Mouse (Mus musculus) G1E-ER4 (cell line): ENCODE data around the gene Zfp334. TPM values are rescaled to one million over a fixed set of nuclear protein-coding genes. Genes with fewer than 3 reads are reported as not detected.

ENCODE experiments used
- GATA1 ChIP-seq: IDR thresholded peaks from one replicate; pipeline ENCODE4 v1.8.0; 2012; ENCODE audit warnings: low read length, inconsistent platforms
- polyA plus RNA-seq: library from polyadenylated mRNA; stranded (reverse); fragments of >175 nt; gene quantifications from 2 replicates; pipeline ENCODE4 v1.2.3, GENCODE M21; 2012

Zfp334 gene
- polyA plus RNA-seq, result not detected in 2 replicates

- no peak for TF ChIP-seq GATA1
Observed at GRCm38 (mm10) chr2:165387844-165388495, at the start of gene Zfp334. Zfp334 (minus strand) TSS chr2:165388259.

DNA sequence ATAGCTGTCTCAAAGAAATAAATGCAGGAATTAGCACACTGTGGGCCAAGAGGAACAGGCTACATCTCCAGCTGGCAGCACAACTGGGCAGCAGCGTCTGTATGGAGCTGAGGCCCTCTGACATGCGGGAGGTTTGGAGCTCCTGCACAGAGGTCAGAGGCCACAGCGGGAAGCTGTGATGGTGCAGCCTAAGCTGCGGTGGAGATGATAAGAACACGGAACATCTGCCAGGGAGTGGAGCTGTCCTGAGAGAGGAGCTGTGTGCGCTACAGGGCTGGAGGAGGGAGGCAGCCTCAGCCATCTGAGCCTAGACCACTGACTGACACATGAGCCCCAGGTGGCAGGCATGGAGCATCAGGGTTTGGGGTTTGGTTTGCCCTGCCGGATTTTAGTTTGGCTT, 40.6 kb upstream of the Zfp334 start:
- TF ChIP-seq GATA1, result no peak

- TF ChIP-seq GATA1, result no peak
Observed at GRCm38 (mm10) chr2:165420195-165420594, 32.1 kb upstream of the Zfp334 start.

DNA sequence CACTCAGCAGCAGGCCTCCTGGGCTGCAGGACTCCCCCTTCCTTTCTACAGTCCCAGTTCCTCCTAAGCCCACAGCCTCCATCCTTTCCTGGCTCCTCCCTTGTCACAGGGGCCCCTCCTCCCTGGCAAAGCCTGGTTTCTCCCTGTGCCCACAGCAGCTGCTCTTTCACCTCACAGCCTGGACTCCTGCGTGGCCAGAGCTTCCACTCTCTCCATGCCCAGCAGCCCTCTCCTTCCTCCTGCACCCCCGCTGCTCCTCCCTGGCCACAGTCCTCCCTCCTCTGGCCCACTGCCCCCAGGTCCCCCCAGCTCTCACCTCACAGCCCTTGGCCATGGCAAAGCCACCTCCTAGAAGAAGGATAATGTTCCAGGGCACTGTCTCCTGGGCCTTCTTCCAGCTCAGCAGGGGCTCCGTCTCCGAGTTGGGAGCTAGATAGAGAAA, 31.6 kb upstream of the Zfp334 start:
- no peak for TF ChIP-seq GATA1

DNA sequence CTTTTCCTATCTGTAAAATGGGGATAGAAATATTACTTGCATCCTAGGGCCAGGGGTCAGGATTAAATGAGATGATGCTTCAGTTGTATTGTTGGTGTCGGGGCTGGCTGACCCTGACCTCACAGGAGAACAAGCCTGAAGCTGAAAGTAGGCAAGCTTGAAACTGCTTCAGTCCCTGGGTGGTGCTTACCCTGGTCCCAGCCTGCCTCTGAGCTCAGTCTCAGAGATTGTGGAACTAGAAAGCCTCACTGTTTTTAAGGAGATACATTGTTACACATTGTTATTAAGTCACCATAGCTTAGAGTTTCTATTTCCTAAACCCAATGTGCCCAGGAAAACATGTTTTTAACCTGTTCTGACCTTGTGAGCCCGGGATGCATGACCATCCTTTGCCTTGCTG, 30.5 kb upstream of the Zfp334 start:
- no peak for TF ChIP-seq GATA1

DNA sequence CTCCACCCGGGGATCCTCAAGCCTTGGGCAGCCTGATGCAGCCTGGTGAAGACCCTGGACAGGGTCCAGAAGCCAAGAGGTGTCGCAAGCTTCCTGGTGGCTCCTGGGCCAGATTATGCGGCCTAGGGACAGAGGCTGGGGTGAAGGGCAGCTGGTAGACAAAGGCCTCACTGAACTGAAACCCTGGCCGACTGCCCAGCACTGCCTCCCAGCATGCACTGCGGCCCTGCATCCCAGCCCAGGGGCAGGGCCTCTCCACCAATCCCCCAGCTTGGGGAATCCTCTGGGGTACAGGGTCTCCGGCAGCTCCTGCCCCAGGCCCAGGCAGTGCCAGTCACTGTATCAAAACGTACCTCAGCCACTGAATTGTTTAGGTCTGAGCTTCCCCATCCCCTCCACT, 29.2 kb upstream of the Zfp334 start:
- no peak for TF ChIP-seq GATA1

- TF ChIP-seq GATA1, result no peak
Observed at GRCm38 (mm10) chr2:165415795-165416194, 27.7 kb upstream of the Zfp334 start.

DNA sequence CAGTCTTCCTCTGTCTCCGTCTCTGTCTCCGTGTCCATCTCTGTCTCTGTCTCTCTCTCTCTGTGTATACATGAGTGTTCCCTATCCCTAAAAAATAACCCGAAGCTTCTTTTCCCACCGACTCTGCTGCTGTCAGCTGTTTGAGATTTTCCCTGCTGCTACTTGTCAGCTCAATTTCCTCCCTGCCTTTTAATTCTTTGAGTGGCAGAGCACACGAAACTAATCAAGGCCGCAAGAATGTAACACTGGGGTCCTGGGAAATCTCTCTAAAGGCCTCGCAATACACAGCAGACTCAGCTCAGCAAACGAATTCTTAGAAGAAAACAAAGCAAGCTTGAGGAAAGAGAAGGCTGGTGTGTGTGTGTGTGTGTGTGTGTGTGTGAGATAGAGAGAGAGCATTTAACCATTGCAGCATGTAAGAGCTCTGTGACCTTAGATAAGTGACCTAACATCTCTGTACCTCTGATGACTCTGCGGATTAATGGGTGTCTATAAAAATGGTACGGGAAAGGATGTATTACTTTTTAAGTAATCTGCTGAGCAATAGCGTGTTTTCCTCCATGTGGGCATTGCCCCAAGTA, 27.2 kb upstream of the Zfp334 start:
- no peak for TF ChIP-seq GATA1

DNA sequence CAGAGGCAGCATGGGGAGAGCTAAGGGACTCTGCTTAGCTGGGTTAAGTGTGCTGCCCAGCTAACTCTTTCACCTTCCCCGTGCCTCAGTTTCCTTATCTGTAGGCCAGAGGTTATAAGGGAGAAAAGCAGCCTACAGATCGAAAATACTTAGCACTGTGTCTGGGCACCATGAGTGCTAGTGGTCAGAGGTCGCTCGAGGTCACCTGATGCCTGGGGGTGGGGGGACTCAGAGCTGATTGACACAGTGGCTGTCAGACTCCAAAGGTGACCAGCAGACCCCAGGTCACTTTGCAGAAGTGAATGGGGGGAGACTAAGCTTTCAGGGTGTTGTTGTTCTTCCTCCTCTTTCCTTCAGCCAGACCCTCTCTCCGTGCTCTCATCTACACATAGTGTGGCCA, 26.3 kb upstream of the Zfp334 start:
- TF ChIP-seq GATA1, result no peak

DNA sequence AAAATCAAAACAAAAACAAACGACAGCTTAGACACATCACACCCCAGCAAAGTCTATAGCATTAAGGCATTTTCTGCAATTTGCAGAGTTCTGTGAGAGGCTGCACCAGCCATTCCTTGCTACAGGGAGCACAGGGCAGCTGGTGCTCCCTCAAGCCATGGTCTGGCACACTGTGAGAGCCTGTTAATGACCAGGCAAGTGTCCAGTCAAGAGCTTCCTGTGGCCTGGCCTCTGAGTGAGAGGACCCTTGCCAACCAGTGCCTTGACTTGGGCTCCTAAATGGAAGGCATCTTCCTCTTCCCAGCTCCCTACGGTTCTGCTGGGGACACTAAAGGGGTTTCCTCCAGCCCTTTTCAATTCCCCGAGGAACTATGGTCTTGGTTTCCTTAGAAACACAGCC, 25.8 kb upstream of the Zfp334 start:
- TF ChIP-seq GATA1, result no peak

DNA sequence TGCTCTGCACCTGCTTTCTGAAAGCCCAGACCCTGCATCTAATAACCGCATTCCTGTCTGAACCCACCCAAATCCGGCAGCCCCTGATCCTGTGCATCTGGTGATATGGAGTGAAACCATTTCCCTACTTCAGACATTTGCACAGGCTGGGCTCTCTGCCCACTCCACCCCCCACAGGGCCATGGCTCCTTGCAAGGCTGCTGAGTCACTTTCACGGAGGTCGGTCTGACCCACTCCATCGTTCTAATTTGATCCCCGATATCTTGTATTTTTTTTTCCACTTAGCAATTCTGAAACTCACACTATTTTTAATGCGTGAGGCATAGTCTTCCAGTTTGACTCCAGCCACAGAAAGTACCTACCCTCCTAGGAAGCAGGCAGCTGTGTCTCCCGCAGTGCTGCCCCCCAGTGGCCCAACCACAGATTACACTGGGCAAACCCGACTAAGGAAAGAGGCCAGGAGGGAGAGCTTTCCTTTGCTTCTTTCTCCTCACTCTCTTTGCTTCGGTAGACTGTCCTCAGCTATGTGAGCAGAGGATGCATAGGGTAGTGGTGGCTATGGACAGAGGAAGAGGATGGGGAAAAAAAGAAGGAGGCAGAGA, 19.7 kb upstream of the Zfp334 start:
- no peak for TF ChIP-seq GATA1

DNA sequence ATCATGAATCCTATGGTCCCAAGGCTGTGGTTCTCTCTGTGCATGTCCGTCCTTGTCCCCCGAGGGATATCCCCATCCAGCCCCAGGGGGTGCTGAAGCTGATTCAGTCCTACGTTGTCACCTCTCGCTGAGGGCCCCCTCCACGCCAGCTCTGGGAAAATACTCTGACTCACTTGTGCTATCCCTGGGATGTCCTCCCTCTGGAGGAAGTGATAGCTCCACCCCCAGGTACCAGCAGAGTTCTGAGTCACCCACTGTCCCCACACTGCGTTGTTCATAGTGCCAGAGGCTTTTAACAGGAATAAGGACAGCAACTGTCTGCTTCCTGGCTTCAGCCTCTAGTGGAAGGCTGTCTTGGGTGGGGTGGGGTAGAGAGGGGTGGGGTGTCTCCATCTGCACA, 17.3 kb upstream of the Zfp334 start:
- no peak for TF ChIP-seq GATA1

GRCm38 (mm10) chr2:165404951-165405350, 16.9 kb upstream of the Zfp334 start:
- no peak for TF ChIP-seq GATA1

DNA sequence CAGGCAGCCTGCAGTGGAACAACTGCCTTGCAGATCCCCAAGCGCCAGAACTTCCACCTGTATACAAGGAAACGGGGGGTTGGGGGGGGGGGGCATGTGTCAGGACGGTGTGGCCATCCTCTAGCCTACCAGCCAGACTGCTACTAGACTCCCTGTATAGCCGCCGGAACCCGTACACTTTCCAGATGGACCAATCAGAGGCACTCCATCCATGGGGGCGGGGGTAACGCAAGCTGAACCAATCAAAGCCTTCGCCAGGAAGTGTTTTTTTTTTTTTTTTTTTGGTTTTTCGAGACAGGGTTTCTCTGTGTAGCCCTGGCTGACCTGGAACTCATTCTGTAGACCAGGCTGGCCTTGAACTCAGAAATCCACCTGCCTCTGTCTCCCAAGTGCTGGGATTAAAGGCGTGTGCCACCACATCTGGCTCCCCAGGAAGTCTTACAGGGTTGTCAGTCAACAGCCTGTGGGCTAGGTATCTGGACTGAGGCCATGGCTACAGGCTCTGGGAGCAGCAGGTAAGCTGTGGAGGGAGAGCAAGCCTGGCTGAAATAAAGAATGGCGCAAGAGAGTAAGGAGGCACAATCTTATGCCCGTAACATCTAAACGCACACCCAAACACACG, 10.2 kb upstream of the Zfp334 start:
- TF ChIP-seq GATA1, result no peak

- TF ChIP-seq GATA1, result no peak
Observed at GRCm38 (mm10) chr2:165397502-165398163, 9.6 kb upstream of the Zfp334 start.
